Mouse (Mus musculus) testis, adult 2 months (tissue): ENCODE measurements at regions not wholly inside any gene's neighbourhood (a gene's known extent, or its start where the extent isn't known, plus 50 kb on each side); places are given as distances from the start of the nearest gene placed in this dataset.

Source experiments
- CTCF ChIP-seq: fragments of 200-500 bp; IDR thresholded peaks from 2 replicates; pipeline ENCODE4 v1.5.1; 2012; ENCODE audit warnings: low read depth, mild to moderate bottlenecking, inconsistent platforms, low read length, moderate library complexity; ENCODE audit not compliant: control insufficient read depth, insufficient read depth, insufficient replicate concordance
- POLR2A ChIP-seq: fragments of 200-500 bp; IDR thresholded peaks from 2 replicates; pipeline ENCODE4 v1.6.1; 2012; ENCODE audit warnings: low read depth, mild to moderate bottlenecking, inconsistent platforms, low read length, moderate library complexity; ENCODE audit not compliant: control insufficient read depth

DNA sequence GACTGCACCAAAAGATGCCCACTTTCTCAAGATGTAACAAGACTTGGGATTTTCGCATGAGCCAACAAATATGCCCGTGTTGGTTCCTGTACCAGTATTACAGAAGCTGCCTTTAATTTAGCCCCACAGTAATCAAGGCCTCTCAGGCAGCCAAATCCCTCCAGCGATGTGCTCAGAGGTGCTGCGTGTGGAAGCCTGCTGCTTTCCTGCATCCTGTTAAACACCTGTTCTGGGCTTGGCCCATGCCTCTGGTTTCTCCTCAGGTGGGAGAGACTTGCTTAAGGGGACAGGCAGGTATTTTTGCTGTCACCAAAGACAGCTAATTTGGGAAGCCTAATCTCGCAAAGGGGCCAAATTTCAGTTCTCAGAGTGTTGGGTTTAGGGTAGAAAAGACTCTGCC is 500.0 kb upstream of the Atp11b start:
- no peak for TF ChIP-seq CTCF
- no peak for TF ChIP-seq POLR2A
